Mouse (Mus musculus) megakaryocyte, embryonic 14.5 days (primary cell): ENCODE measurements around the gene Tfcp2.

ENCODE experiments used
- FLI1 ChIP-seq: IDR thresholded peaks from 2 replicates; pipeline ENCODE4 v1.6.1; 2012; ENCODE audit warnings: low read length, inconsistent platforms, mixed read lengths
- GATA1 ChIP-seq: IDR thresholded peaks from 3 replicates; pipeline ENCODE4 v1.6.1; 2012; ENCODE audit warnings: mixed read lengths, low read length, inconsistent platforms, borderline replicate concordance

DNA sequence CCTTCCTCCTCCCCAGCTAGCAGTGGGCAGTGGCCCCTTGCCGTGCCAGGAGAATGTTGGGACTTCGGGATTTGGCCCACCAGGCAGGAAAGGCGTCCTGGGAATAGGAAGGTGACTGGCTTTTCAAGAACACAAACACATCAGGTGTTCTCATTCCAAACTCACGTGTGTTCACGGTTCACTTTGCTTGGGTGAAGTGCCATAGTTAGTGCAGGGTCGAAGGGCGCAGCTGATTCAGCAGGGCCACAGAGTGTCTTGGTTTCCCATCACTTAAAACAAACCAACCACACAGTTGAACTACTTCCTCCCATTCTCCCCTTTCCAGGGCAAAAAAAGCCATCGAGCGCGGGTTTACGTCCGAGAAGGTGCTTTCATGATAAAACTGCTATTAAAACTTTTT lies 23.6 kb upstream of the Tfcp2 start:
- no peak for TF ChIP-seq GATA1
- no peak for TF ChIP-seq FLI1
